Mouse (Mus musculus): Measurements from ENCODE around the gene Cdc42ep5. TPM values are rescaled to one million over a fixed set of nuclear protein-coding genes. Genes with fewer than 3 reads are reported as not detected.
A peak's percentile ranks its signal among the peaks of the same experiment; 100 is the strongest.

Cdc42ep5 gene
- polyA plus RNA-seq, 1 experiment from 2014 or later: 5.3 TPM

DNA sequence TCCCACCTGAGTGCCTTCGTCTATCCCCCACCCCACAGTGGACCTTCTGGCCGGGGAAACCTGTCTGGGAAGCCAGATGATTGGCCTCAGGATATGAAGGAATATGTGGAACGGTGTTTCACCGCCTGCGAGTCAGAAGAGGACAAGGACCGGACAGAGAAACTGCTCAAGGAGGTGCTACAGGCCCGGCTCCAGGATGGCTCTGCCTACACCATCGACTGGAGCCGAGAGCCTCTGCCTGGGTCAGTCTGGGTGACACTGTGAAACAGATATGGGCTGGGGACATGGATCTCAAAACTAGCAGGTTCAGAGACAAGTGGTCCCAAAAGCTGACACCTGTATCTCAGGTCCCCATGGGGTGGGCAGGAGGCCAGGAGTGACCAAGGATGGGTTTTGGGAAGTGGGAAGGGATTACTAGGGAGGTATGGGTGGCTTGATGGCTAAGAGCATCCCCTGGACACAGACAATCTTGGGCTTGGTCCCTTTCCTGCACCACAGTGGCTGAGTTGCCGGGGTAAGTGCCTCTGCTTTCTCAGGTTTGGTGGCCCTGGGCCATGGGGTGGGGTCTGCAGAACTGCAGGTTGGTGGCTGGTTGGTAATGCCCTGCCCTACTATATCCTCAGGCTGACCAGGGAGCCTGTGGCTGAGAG, 21.7 kb downstream of the Cdc42ep5 start:
- Histone ChIP-seq H3K4me1 (ENCODE audit: control insufficient read depth, insufficient read depth, low read length) (peaks cover 4% of the 10 kb centered on the region; the same call in 1 of the 2 replicates), H3K4me2 (ENCODE audit: low read length) (no peak overlapping the region), H3K4me3 (replicated peaks; ENCODE audit: low read depth, low read length) (no peak overlapping the region), H3K9me3 (ENCODE audit: control insufficient read depth, low read length) (no peaks in the 10 kb centered on the region), H3K27me3 (ENCODE audit: control insufficient read depth, insufficient read depth, low read length) (no peaks in the 10 kb centered on the region), H3K36me3 (ENCODE audit: control insufficient read depth, insufficient read depth, low read length) (peaks cover 94% of the 10 kb centered on the region), H3K27ac (replicated peaks; ENCODE audit: low read depth, low read length) (no peak overlapping the region), H3K9ac (replicated peaks; ENCODE audit: low read length) (no peak overlapping the region)
- WGBS: 95% methylated on average over 10 of the region's 10 CpGs
- ATAC-seq (ENCODE audit: low FRiP score, low TSS enrichment): no peak
- DNase-seq: no peak

DNA sequence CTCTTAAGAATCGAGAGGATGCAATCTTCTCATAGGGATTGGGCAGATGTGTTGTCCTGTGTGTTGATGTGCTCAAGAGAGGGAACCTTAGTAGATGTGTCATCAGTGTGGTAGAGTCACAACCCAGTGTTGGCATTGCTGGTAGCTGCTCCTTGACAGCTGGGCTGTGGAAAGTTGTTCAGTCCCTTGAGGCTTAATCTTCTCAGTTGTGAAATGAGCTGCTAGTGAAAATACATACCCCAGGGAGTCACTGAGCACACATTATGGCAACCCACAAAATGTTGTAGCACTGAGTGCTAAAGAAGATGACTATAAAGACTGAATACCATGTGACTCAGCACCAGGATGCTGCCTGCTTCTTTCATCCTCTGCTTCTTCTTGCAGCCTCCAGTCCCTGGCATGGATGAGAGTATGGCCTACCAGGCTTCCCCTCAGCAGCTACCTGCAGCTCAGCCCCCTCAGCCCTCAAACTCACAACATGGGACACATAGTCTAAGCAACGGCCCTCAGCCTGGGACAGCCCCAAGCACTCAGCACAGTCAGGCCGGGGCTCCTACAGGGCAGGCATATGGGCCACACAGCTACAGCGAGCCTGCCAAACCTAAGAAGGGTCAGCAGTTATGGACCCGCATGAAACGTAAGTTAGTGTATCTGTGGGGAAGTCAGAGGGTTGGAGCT, 22.9 kb downstream of the Cdc42ep5 start:
- Histone ChIP-seq H3K4me3 (replicated peaks; ENCODE audit: low read depth, low read length) (no peak overlapping the region), H3K27me3 (ENCODE audit: control insufficient read depth, insufficient read depth, low read length) (no peaks in the 10 kb centered on the region), H3K4me1 (ENCODE audit: control insufficient read depth, insufficient read depth, low read length) (peaks cover 8% of the 10 kb centered on the region; the same call in 1 of the 2 replicates), H3K4me2 (ENCODE audit: low read length) (no peak overlapping the region), H3K27ac (replicated peaks; ENCODE audit: low read depth, low read length) (no peak overlapping the region), H3K36me3 (ENCODE audit: control insufficient read depth, insufficient read depth, low read length) (peaks cover 83% of the 10 kb centered on the region), H3K9ac (replicated peaks; ENCODE audit: low read length) (no peak overlapping the region), H3K9me3 (ENCODE audit: control insufficient read depth, low read length) (no peaks in the 10 kb centered on the region)
- WGBS: 88% methylated on average over 6 of the region's 6 CpGs
- DNase-seq: no peak
- no peak for ATAC-seq (ENCODE audit: low FRiP score, low TSS enrichment)

GRCm38 (mm10) chr7:4139391-4139790, 25.3 kb downstream of the Cdc42ep5 start:
- no peak overlapping the region for H3K9ac ChIP-seq (replicated peaks; ENCODE audit: low read length)
- no peak overlapping the region for H3K27ac ChIP-seq (replicated peaks; ENCODE audit: low read depth, low read length)
- DNase-seq (no peak), ATAC-seq (ENCODE audit: low FRiP score, low TSS enrichment) (no peak)
- WGBS: 95% methylated on average over 5 of the region's 5 CpGs
- H3K4me3 ChIP-seq (replicated peaks; ENCODE audit: low read depth, low read length): no peak overlapping the region
- no peaks in the 10 kb centered on the region for H3K9me3 ChIP-seq (ENCODE audit: control insufficient read depth, low read length)
- H3K27me3 ChIP-seq (ENCODE audit: control insufficient read depth, insufficient read depth, low read length): no peaks in the 10 kb centered on the region
- no peak overlapping the region for H3K4me2 ChIP-seq (ENCODE audit: low read length)
- peaks cover 59% of the 10 kb centered on the region for H3K36me3 ChIP-seq (ENCODE audit: control insufficient read depth, insufficient read depth, low read length)
- peaks cover 8% of the 10 kb centered on the region; the same call in 1 of the 2 replicates for H3K4me1 ChIP-seq (ENCODE audit: control insufficient read depth, insufficient read depth, low read length)

DNA sequence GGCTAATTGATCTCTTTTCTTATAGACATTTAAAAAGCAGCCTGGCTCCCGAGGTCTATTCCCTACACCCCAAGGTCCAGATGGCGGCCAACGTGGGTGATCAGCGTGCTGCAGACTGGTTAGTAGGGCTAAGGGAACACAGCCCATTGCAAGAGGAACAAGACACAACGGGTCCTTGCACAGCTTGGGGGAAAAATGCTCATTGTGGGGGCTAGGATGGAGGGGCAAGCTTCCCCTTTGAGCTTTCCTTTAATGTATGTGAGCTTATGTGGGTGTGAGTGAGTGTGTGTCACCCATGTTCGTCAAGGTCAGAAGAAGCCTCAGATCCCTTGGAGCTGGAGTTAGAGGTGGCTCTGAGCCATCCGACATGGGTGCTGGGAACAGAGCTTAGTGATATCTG, 26.0 kb downstream of the Cdc42ep5 start:
- H3K4me2 ChIP-seq (ENCODE audit: low read length): peak overlapping the region; percentile 2; the same call in 1 of the 2 replicates
- DNase-seq (no peak), ATAC-seq (ENCODE audit: low FRiP score, low TSS enrichment) (no peak)
- H3K27me3 ChIP-seq (ENCODE audit: control insufficient read depth, insufficient read depth, low read length): no peaks in the 10 kb centered on the region
- H3K9ac ChIP-seq (replicated peaks; ENCODE audit: low read length): no peak overlapping the region
- H3K27ac ChIP-seq (replicated peaks; ENCODE audit: low read depth, low read length): no peak overlapping the region
- 92% methylated on average over 7 of the region's 7 CpGs for WGBS
- H3K4me1 ChIP-seq (ENCODE audit: control insufficient read depth, insufficient read depth, low read length): peaks cover 8% of the 10 kb centered on the region; the same call in 1 of the 2 replicates
- H3K4me3 ChIP-seq (replicated peaks; ENCODE audit: low read depth, low read length): no peak overlapping the region
- peaks cover 54% of the 10 kb centered on the region for H3K36me3 ChIP-seq (ENCODE audit: control insufficient read depth, insufficient read depth, low read length)
- no peaks in the 10 kb centered on the region for H3K9me3 ChIP-seq (ENCODE audit: control insufficient read depth, low read length)

DNA sequence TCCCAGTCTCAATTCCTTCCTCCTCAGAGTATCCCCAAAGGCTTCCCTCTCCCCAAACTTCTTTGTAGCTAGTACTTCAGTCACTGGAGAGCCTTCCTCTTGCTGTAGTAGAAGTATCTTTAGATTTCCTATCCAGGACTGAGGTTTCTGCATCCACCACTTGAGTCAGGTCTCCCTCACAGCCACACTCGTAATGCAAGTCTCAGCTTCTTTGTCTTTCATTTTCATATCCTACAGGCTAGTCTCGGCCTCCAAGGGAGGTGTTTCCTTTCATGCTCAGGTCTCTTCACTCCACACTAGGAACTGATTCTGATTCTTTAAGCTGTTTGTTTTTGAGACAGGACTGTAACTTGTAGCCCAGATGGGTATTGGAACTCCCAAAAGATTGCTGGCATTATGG, 26.5 kb downstream of the Cdc42ep5 start:
- peaks cover 53% of the 10 kb centered on the region for H3K36me3 ChIP-seq (ENCODE audit: control insufficient read depth, insufficient read depth, low read length)
- peak overlapping the region; percentile 78; the same call in 1 of the 2 replicates for H3K4me3 ChIP-seq (replicated peaks; ENCODE audit: low read depth, low read length)
- ATAC-seq (ENCODE audit: low FRiP score, low TSS enrichment) (no peak), DNase-seq (no peak)
- H3K4me2 ChIP-seq (ENCODE audit: low read length): peak overlapping the region; percentile 72
- H3K9ac ChIP-seq (replicated peaks; ENCODE audit: low read length): no peak overlapping the region
- H3K9me3 ChIP-seq (ENCODE audit: control insufficient read depth, low read length): no peaks in the 10 kb centered on the region
- peaks cover 8% of the 10 kb centered on the region; the same call in 1 of the 2 replicates for H3K4me1 ChIP-seq (ENCODE audit: control insufficient read depth, insufficient read depth, low read length)
- H3K27me3 ChIP-seq (ENCODE audit: control insufficient read depth, insufficient read depth, low read length): no peaks in the 10 kb centered on the region
- no peak overlapping the region for H3K27ac ChIP-seq (replicated peaks; ENCODE audit: low read depth, low read length)
- WGBS: 85% methylated on average over 2 of the region's 2 CpGs

GRCm38 (mm10) chr7:4137746-4138145, 26.9 kb downstream of the Cdc42ep5 start:
- H3K27ac ChIP-seq (replicated peaks; ENCODE audit: low read depth, low read length): peak overlapping the region; percentile 98
- peak overlapping the region; percentile 72 for H3K4me2 ChIP-seq (ENCODE audit: low read length)
- 53% methylated on average over 3 of the region's 3 CpGs for WGBS
- H3K4me3 ChIP-seq (replicated peaks; ENCODE audit: low read depth, low read length): peak overlapping the region; percentile 78
- H3K27me3 ChIP-seq (ENCODE audit: control insufficient read depth, insufficient read depth, low read length): no peaks in the 10 kb centered on the region
- H3K4me1 ChIP-seq (ENCODE audit: control insufficient read depth, insufficient read depth, low read length): peaks cover 8% of the 10 kb centered on the region; the same call in 1 of the 2 replicates
- peaks cover 53% of the 10 kb centered on the region for H3K36me3 ChIP-seq (ENCODE audit: control insufficient read depth, insufficient read depth, low read length)
- DNase-seq (no peak), ATAC-seq (ENCODE audit: low FRiP score, low TSS enrichment) (no peak)
- H3K9ac ChIP-seq (replicated peaks; ENCODE audit: low read length): peak overlapping the region; percentile 83
- no peaks in the 10 kb centered on the region for H3K9me3 ChIP-seq (ENCODE audit: control insufficient read depth, low read length)

GRCm38 (mm10) chr7:4136771-4137531, 27.7 kb downstream of the Cdc42ep5 start, which contains the start of gene Leng8:
TSS of gene Leng8 (plus strand) at chr7:4137039.
- Histone ChIP-seq H3K4me1 (ENCODE audit: control insufficient read depth, insufficient read depth, low read length) (peaks cover 8% of the 10 kb centered on the region; the same call in 1 of the 2 replicates), H3K4me3 (replicated peaks; ENCODE audit: low read depth, low read length) (peak within 1 kb of the TSS; percentile 78), H3K4me2 (ENCODE audit: low read length) (peak within 1 kb of the TSS; percentile 72), H3K27me3 (ENCODE audit: control insufficient read depth, insufficient read depth, low read length) (no peaks in the 10 kb centered on the region), H3K36me3 (ENCODE audit: control insufficient read depth, insufficient read depth, low read length) (peaks cover 47% of the 10 kb centered on the region), H3K9me3 (ENCODE audit: control insufficient read depth, low read length) (no peaks in the 10 kb centered on the region), H3K9ac (replicated peaks; ENCODE audit: low read length) (peak within 1 kb of the TSS; percentile 83), H3K27ac (replicated peaks; ENCODE audit: low read depth, low read length) (peak within 1 kb of the TSS; percentile 98)
- peak; percentile 99 for ATAC-seq (ENCODE audit: low FRiP score, low TSS enrichment)
- WGBS: under 1% methylated on average over 71 of the region's 78 CpGs
- peak; percentile 99 for DNase-seq

- peaks cover 8% of the 10 kb centered on the region; the same call in 1 of the 2 replicates for H3K4me1 ChIP-seq (ENCODE audit: control insufficient read depth, insufficient read depth, low read length)
- H3K27ac ChIP-seq (replicated peaks; ENCODE audit: low read depth, low read length): peak overlapping the region; percentile 98
- H3K4me3 ChIP-seq (replicated peaks; ENCODE audit: low read depth, low read length): peak overlapping the region; percentile 78
- WGBS: under 1% methylated on average over 16 of the region's 16 CpGs
- H3K9me3 ChIP-seq (ENCODE audit: control insufficient read depth, low read length): no peaks in the 10 kb centered on the region
- peak overlapping the region; percentile 72 for H3K4me2 ChIP-seq (ENCODE audit: low read length)
- DNase-seq: no peak
- ATAC-seq (ENCODE audit: low FRiP score, low TSS enrichment): peak; percentile 21
- H3K36me3 ChIP-seq (ENCODE audit: control insufficient read depth, insufficient read depth, low read length): peaks cover 41% of the 10 kb centered on the region
- peak overlapping the region; percentile 31 for H3K9ac ChIP-seq (replicated peaks; ENCODE audit: low read length)
- H3K27me3 ChIP-seq (ENCODE audit: control insufficient read depth, insufficient read depth, low read length): no peaks in the 10 kb centered on the region
These were observed 28.3 kb downstream of the Cdc42ep5 start for GRCm38 (mm10) chr7:4136404-4136770.

All from midbrain, embryonic 14.5 days (tissue).